Mouse (Mus musculus): Measurements from ENCODE around the gene Rrp1.
"Not testable (repeated sequence)": the region's sequence is repeated elsewhere in the genome, so short reads cannot be mapped to it uniquely, and the experiment has no call there.

Rrp1 gene

DNA sequence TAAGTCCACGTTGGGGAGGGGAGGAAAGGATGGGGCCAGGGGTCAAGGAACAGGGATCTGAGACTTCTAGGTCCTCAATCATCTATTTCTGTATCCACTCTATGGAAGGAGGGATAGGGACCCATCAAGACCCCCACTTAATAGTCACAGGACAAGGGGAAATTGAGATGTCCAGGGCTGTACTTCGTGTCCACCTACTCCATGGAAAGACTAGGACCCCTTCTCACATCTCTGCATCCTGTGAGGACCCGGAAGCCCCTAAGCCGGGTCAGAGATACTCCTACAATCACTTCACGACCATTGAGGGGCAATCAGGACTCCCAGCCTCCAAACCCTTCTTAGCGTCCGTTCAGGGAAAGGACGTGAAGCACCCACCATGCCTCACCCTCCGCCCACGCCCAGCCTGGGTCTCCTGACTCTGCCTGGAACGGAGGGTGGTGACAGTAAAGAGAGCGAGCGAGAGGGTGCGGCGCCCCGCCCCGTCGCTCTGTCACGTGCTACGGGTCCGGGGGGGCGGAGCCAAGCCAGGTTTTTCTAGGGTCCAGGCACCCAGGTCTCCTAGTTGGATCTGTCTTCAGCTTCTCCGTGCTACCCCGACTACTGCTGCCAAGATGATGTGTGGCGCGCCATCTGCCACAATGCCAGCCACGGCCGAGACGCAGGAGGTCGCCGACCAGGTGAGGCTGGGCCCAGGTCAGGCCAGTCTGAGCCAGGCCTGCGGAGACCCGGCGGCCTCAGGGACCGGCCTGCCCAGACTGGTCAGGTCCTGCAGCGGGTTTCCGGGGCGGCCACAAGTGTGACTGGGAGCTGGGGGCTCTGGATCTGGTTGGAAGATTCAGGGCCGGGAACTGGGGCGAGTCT, 12.6 kb upstream of the Rrp1 start, which contains the start of gene Cstb:
Cstb (plus strand) TSS at position 489 of the 861 bp plus-strand sequence.
- DNase-seq (ENCODE audit: low spot score): peak; percentile 74

DNA sequence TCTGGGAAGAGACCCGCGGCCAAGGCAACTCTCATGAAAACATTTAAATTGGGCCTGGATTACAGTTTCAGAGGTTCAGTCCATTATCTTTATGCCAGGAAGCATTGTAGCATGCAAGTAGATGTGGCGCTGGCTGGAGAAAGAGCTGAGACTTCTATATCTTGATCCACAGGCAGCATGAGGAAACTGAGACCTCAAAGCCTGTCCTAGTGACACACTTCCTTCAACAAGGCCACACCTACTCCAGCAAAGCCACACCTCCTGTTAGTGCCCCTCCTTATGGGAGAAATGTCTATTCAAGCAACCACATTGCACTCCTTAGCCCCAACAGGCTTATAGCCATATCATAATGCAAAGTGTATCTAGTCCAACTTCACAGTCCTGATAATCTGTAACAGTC, 9.8 kb upstream of the Rrp1 start:
- no peak for DNase-seq (ENCODE audit: low spot score)

DNA sequence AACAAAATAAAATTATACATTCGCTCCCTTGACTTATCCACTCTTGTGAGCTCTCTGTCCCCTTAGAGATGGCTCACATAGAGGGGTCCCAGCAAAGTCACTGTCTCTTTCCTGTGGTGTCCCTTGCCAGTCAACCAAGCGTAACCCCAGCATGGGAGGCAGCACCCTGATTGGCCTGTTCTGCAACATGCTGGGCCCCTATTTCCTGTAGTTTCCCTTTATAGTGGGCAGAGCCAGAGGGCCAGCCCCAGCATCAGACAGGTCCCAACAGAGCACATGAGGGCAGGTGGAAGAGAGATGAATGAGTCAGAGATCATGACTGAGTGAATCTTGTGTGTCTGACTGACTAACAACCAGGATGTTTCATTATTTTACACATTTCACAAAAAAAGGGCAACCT, 8.1 kb upstream of the Rrp1 start:
- no peak for DNase-seq (ENCODE audit: low spot score)

DNA sequence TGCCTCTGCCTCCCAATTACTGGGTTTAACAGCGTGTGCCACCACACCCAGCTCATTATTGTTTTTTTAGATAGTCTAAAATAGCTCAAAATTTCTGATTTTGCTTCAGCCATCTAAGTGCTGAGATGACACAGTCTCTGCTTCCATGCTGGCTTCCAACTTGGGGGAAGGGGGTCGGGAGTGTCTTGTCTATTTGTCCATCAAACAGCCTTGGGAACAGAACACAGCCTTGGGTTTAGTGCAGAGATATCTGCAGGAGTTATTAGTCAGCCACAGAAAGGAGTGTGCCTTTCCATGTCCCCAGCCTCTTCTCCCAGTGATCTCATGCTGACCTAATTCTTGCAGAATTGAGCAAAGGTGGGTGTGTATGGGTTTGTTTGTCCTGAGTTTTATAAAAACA, 5.9 kb upstream of the Rrp1 start:
- DNase-seq (ENCODE audit: low spot score): no peak

DNA sequence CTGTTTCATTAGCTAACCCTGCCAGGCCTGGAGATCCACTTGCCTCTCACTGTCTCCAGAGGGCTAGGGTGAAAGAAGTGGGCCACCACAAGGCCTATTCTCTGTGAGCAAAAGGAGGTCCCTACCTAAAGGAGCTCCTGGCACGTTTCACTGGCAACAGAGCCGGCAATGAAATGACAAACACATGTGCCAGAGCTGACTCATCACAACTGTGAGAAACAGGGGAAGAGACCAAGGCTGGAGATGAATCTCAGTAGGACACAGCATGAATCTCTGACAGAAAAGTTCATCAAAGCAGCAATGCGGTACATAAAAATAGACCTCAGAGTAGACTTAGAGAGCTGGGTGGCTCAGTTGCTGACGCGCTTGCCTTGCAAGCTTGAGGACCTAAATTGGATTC, 5.0 kb upstream of the Rrp1 start:
- DNase-seq (ENCODE audit: low spot score): no peak

DNA sequence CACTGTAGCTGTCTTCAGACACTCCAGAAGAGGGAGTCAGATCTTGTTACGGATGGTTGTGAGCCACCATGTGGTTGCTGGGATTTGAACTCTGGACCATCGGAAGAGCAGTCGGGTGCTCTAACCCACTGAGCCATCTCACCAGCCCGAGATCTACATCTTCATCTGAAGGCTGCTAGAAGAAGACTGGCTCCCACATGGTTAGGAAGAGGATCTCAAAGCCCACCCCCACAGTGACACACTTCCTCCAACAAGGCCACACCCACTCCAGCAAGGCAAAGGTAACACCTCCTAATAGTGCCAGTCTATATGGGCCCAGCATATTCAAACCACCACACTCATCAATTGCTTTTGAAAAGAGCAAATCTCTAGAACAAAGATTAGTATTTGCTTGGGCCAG, 2.1 kb upstream of the Rrp1 start:
- DNase-seq (ENCODE audit: low spot score): not testable (repeated sequence)

DNA sequence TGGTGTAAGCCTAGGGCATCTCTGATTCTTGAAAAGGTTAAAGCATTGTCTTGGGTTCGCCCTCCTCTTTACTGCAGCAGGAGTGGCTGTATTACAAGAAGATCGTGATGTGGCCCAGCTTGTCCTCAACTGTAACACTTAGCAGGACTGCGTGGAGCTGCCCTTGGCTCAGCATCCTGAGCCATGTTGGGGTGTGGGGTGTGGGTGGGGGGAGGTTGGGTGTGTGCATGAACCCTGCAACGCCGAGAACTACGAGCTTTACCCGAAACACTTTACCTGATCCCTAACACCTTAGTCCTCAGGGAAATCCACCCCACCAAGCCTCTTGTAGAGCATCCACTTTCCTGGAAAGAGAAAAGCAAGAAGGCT, 293 bp upstream of the Rrp1 start:
- DNase-seq (ENCODE audit: low spot score): no peak

DNA sequence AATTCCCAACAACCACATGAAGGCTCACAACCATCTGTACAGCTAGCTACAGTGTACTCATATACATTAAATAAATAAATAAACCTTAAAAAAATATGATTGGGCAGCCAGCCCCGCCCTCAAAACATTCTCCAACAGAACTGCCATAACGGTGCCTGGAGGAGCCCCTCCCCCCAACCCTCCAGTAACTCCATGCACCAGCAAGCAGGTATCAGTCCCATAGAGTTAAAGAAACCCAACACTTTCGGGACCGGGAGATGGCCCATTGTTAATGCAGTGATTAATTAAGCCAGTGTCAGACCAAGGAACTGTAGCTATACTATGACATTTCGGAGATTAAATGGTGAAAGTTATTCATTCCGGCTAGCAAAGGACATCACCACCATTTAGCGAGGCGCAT, 992 bp downstream of the Rrp1 start:
- DNase-seq (ENCODE audit: low spot score): no peak

DNA sequence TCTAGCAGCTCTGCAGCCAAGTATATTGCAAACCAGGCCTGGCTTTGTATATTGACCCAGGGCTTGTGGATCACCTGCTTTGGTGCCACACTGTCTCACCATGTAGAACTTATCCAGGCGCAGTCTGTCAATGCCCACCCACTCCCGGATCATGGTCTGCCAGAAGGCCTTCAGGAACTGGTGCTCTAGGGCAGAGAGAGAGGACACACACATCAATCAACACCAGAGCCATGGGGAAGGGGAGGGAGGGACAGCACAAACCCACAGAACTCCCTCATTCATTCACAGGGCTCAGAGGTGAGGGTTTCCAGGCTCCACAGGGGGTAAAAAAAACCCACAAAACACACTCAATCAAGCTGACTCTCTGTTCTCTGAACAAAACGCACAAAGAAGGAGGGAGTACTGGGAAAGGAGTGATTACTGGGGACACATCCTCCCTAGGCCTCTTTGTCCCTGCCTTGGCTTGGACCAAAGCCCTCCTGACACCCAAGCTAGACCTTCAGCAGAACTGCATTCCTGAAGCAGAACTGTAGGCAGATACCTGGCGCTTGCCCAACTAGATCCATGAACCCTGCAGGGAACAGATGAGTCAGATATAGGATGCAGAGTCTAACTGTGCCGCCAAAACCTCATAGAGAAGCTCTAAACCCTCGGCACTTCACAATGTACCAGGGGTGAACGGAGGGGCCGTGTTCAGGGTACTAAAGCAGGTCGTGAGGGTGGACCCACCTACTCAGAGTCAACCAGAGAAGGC, 3.6 kb downstream of the Rrp1 start:
- peak; percentile 82 for DNase-seq (ENCODE audit: low spot score)

DNA sequence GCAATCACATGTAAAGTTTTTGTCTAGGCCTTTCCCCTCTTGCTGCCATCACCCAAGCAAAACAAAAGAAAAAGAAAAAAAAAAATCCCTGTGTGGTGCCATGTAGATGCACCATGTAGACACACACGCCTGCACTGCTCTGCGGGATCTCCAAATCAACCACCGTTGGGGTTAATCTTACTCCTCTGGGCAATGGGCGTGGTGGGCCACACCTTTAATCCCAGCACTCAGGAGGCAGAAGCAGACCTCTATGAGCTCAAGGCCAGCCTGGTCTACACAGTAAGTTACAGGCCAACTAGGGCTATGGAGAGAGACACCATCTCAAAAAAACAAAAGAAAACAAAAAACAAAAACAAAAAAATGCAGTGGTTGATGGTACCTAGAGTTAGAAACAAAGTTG, 5.7 kb downstream of the Rrp1 start:
- no peak for DNase-seq (ENCODE audit: low spot score)

DNA sequence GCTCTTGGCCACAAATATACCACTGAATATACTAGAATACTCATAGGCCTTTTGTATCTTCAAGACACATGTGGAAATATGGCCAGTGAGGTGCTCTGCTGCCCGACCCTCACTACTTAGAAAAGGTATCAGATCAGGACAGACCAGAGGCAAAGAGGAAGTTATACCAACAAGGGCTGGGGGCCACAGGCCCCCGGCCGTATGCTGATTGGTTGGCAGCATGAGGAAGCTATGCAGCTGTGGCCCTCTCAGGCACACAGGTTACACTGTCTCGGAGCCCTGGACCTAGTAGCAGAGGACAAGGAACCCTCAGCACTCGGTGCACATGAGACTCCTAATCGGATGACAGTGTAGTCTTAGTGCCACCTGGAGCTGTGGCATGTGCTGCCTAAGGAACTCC, 6.7 kb downstream of the Rrp1 start:
- DNase-seq (ENCODE audit: low spot score): no peak

DNA sequence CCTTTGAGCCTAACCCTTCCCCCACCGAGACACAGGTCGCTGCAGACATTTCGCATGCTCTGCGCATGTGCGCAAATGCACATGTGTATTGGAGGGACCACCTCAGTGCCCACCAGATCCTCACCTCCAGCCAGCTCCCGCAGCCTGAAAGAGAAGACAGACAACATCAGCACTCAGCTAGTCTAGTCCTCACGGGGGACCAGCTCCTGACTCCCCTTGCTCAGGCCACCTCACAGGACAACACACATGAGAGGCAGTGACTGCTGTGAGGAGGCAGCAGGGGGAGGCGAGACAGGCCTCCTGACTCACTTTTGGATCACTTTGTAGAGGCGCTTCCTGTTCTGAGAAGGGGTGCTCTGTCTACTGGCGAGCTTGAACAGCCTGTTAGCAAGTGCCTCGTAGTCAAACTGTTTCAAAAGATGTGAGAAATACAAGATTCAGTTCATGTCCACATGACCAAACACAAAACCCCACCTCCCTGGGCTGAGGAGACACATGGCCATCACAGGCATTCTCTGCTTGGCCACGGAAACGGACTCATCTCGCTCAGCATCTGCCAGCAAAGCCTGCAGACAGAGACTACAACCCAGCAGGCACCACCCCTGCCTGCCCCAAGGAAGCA, 10.4 kb downstream of the Rrp1 start:
- no peak for DNase-seq (ENCODE audit: low spot score)

DNA sequence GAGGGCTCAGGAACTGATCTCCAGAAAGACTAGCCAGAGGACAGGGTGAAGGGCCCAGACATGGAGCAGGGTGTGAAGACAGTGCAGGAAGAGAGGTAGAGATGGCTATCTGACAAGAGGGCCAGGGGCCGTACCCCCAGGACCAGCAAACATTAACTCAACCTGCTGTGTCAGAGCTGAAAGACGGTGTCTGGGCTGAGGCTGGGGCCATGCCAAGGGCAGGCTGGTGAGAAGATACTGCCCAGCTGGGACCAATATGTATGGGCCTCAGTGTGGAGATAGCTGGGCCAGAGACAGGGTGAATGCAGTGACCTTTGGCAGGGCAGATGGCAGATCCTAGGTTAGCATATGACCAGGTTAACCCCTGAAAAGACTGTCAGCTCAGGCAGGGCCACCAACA, 11.7 kb downstream of the Rrp1 start:
- DNase-seq (ENCODE audit: low spot score): no peak

DNA sequence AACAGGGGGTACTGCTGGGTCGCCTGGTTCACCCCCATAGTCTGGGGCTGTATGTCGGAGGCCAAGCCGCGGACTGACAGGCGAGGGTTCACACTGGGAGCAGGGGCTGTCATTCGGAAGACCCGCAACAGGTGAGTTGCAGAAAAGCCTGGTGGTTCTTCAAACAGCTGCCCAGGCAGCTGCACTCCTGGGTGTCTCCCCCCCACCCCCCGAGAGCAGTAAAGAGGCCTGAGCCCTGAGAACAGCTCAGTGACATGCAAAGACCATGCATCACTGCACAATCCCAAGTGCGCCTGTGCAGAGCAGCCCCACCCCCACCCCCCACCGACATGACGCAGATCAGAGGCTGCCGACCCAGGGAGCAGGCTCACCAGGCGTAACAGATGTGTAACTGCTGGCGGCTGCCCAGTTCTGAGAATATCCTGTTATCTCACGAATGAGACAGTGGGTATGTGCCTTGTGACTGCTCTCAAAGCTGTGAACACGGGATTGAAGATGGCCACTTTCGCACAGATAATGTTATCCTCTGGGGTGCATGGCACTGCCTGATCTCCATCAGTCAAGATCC, 13.7 kb downstream of the Rrp1 start:
- DNase-seq (ENCODE audit: low spot score): no peak

DNA sequence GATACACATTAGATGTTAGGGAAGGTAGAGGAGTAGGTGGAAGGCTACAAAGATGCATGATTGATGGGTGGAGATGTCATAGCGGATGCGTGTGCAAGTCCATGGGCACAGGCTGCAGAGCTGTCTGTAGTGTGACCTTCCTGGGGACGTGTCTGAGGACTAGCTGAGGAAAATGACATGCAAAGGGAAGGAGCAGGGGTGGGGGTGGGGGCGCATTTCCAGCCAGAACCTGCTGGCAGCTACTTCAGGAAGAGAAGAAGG, 16.3 kb downstream of the Rrp1 start:
- DNase-seq (ENCODE audit: low spot score): no peak

DNA sequence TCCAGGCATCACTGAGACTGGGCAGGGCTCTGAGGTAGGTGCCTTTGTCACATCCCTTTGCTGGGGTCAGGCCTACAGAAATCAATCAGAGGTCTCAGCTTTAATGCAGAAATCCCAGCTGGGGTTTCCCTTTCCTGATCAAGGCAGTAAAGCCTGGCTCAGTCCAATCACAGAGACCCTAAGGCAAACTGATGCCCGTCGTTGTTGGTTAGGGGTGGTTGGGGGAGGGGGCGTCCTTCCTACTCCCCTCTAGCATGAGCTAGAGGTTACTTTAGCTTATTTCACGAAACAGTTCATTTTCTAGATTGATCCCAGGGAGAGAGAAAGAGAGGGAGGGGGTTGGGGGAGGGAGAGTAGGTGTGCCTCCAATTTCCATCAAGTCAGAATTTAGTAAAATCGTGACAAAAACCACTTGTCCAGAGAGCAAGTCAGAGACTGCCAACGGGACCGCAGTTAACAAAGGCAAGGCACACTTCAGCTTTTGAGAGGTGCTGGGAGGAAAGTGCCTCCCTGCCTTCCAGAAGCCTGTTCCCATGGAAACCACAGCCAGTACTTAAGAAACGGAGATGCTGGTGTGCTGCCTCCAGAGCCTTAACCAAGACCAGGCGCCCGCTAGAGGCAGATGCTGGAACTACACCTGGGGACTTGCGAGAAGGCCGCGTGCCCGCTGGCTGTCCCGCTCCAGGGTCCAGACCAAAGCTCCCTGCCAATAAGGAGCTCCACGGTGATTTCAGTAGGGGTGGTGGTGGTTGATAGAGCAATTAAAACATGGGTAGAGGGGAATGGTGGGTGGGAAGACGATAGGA, 16.8 kb downstream of the Rrp1 start:
- peak; percentile 88 for DNase-seq (ENCODE audit: low spot score)

DNA sequence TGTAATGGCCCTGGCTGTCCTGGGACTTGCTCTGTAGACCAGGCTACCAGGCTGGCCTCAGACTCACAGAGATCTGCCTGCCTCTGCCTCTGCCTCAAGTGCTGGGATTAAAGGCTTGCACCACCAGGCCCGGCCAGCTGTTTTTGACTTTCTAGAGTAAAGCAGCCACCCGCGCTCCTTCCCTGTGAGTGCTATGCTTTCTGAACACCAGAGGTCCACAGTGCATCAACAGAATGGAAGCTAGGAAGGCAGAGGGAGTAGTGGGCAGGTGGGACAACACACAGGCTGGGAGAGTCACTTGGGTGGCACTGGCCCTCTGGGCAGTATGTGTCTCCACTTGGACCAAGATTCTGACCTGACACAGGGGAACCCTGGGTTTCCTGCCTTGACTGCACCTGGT, 17.5 kb downstream of the Rrp1 start:
- DNase-seq (ENCODE audit: low spot score): no peak

DNA sequence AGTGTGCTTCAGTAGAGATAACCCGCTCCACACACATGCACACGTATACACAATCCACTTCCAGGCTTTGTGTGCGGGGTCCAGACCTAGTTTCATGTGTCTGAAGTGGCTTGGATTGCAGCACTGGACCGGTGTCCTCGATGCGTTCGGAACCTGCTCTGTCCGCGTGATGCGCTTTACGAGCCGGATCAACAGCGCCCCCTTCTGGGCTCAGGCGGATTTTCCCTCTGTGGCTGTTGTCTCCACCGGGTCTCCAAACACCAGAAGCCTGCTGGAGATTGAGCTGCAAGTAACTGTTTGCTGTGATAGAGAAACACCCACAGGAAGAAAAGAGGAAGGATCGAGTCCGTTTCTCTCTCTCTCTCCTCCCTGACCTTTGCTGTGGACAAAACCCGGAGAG, 20.8 kb downstream of the Rrp1 start:
- peak; percentile 76 for DNase-seq (ENCODE audit: low spot score)

DNA sequence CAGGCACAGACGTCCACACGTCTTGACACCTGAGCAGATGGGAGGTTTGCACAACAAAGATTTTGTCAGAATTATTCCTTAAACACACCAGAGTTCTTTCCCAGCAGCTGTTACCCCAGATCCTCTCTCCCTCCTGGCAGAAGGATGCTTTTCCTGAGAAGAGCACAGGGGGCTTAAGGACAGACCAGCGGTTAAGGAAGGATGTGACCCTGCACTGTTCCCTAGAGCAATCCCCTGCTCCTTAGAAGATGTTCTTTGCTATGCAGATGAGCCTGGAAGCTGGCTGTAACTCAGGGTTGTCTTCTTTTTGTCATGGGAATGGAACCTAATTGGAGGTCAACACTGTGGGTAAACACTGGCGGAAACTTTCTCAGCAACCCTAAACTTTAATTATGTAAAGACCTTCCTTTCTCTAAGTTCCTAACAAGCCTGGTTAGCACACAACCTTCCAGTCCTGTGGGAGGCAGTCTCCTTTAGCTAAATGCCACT, 21.8 kb downstream of the Rrp1 start:
- DNase-seq (ENCODE audit: low spot score): no peak

DNA sequence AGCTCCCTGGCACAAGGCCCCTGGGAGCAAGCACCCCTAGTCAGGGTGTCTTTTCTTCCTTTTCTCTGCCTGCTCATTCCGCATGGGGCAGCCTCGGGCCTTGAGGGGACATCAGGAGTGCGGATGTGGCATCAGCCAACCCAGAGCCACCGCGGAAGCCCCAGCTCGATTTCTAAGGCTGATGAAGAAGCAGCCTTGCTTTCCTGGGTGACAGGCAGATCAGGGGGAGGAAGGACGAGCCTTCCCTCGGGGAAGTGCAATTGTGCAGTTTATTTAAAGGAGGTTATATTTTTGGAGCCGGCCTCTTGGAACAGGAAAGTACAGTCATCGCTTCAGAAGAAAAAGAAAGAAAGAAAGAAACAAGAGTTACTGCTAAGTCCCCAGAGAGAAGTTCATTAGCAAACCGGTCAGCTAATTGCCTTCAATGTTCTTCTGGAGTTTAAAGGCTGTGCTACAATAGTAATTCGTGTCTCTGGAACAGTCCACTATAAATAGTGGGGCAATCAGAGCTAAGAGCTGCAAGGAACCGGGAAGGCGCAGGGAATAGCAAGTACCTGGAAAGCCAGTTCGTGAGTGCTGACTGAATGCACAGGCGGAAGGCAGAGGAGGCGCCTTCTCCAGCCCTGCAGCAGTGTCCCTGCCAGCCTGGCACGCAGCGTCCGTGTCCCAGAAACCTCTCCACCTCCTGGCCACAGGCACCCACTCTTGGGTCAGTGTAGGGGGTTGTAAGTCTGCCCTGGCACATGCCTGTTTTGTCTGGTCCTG, 24.4 kb downstream of the Rrp1 start:
- DNase-seq (ENCODE audit: low spot score): no peak

DNA sequence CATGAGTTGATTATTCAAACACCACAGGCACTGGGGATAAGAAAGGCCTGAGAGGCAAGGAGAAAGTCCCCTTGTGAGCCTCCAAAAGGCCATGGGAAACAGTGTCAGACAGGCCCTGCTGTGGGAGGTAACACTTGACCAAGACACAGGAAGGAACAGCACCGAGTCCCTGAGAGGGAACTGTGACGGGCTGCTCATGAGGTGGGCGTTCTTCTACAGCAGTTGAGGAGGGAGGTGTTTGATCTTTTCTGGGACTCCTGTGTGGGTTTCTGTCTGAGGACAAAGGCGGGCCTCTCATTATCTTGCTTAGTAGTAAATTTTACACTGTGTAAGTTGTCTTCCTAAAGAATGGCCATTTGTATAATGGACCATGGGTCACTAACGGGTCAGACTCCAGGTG, 27.3 kb downstream of the Rrp1 start:
- no peak for DNase-seq (ENCODE audit: low spot score)
